Mouse (Mus musculus): ENCODE measurements at regions not wholly inside any gene's neighbourhood (a gene's known extent, or its start where the extent isn't known, plus 50 kb on each side); places are given as distances from the start of the nearest gene placed in this dataset.
A peak's percentile ranks its signal among the peaks of the same experiment; 100 is the strongest.

DNA sequence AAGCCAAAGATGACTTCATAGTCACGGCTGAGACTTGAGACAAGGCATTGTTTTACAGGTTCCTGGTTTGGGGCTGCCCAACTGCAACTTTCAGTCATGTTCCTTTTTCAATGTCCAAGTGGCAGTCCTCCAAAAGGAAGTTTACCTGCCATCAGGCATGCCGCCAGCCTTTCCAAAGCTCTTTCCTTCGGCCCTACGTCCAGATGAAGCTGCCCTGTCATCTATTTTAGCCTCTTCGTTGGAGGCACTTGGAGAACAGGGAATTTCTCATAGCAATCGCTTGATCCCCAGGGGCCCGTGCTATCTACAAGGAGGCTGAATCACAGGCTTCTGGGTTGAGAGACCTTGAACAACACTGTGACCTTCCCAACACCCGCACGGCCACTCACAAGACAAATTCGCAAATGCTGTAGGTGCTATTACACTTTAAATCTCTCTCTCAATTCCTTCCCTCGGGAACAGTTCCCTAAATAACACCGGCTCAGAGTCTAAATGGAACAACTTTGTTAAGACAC lies 468.4 kb downstream of the Efna5 start:
- no peak for DNase-seq

DNA sequence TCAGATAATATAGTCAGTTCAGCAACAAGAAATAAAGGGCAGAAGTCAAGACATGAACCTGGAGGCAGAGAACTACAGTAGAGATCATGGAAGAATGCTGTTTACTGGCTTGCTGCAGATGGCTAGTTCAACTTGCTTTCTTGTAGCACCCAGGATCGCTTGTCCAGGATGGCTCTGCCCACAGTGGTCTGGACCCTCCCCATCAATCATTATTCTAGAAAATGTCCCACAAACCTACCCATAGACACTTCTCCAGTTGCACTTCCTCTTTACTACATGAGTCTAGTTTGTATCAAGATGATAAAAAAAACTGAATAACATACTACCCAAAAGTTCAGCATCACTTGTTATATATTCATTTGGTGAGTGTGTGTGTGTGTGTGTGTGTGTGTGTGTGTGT lies 477.4 kb downstream of the Efna5 start:
- no peak for DNase-seq

DNA sequence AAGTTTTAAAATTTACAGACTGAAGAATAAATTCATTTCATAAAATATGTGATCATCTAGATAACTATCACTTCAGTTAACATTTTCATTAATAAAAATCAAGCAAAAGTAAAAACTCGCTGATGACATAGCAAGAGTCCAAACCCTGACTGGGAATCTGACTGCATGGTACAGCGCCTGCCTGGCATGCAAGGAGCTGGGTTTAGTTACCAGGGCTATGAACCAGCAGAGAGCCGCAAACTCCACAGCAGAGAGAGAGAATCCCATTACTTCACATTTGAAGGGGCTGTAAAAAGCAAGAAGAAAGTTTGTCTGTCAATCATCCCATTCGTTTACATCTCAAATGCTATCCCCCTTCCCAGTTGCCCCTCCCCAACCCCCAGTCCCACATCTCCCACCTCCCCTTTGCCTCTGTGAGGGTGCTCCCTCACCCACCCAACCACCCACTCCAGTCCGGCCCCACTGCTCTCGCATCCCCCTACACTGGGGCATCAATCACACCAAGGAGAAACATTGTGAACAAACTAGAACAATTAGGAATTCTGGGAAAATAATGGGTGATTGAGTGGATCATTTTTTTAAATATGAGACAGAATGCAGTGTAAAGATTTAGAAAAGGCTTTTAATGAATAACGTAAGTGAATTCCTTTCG lies 487.6 kb downstream of the Efna5 start:
- no peak for DNase-seq

GRCm38 (mm10) chr17:62384053-62384452 lies 497.1 kb downstream of the Efna5 start:
- DNase-seq: no peak

DNA sequence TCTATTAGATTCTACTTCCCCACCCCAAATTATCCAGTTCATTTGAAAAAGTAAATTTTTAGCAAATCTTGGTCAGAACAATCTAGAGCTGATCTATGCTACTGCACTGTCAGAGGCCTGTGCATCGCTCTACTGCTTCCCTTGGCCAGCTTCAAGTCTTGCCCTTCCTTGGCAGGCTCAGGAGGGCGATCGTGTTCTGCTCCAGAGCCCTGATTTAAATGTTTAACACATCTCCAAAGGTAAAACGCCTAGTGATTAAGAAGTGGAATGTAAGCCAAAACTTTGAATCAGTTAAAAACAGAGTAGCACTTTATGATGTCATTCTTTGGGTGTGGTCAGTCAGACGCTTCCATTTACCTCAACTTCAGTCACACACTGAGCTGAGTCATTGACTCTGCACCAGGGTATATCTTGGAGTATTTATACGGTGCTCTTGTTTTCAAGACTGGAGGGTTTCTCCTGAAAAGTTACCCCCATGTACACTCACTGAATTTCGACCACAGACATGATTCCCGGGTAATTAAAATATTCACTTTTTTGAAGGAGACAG lies 502.2 kb downstream of the Efna5 start:
- DNase-seq: no peak

DNA sequence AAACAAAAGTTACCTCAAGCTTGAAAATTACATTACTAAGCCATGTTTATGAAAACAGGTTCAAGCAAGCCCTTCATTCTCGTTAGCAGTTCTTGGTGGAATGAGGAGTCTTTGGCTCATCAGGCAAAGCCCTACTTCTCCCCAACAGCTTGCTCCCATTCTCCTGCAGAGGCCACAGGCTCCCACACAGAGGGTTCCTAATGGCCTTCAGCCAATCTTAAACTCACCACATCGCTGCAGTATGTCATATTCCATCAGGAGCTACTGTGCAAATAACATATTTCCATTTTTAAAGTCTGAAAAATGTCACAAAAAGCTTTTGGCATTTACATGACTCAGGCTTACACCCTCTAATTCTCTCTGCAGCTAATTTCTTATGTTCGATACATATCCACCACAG lies 512.0 kb downstream of the Efna5 start:
- no peak for DNase-seq

GRCm38 (mm10) chr17:62367937-62368336 lies 513.2 kb downstream of the Efna5 start:
- DNase-seq: no peak

GRCm38 (mm10) chr17:62358323-62358722 lies 522.8 kb downstream of the Efna5 start:
- no peak for DNase-seq

DNA sequence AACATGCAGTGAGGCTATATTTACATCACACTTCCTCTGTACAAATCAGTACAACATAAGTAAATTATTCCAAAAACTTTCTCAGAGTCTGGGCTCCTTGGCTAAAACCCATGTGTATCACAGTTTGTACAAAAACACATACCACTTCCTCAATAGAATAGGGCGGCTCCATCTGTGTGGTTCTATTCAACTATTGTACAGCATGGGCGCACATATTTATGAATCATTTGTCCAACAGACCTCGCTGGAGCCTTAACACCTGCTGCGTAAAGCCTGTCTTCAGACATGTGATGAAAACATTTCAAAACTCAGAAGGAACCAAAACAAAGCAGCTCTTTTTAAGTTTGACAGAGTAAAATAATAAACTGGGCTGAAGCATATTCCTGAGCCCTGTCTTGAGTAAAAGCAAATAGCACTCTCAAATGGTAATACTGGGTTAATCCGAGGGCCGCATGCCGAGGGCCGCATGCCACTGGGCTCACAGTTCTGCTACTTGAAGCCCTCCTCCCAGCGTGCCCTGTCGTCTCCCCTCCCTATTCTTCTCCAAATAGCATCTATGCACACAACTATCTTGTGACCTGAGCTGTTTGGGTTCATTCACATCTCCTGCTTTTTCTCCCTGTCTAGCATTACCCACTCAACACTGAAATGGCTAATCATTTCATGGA lies 543.1 kb downstream of the Efna5 start:
- no peak for DNase-seq

GRCm38 (mm10) chr17:62330226-62330625 lies 550.9 kb downstream of the Efna5 start:
- DNase-seq: no peak

DNA sequence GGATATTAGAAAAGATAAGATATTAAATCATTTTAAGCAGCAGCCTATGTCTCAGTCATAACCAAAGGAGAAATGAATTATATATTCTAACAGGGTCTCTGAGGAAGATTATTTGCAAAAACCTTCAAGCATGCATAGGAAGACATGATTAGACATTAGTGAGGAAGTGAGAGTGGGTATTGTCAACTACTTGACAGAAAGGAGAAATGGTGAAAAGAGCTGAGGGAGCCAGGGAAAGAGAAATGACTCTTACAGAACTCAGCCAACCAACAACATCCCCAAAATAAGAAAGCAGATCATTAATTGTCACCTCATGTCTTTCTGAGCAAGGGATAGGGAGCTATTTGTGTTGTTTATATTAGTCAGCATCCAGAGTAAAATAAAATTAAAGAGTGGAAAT lies 554.3 kb downstream of the Efna5 start:
- no peak for DNase-seq

DNA sequence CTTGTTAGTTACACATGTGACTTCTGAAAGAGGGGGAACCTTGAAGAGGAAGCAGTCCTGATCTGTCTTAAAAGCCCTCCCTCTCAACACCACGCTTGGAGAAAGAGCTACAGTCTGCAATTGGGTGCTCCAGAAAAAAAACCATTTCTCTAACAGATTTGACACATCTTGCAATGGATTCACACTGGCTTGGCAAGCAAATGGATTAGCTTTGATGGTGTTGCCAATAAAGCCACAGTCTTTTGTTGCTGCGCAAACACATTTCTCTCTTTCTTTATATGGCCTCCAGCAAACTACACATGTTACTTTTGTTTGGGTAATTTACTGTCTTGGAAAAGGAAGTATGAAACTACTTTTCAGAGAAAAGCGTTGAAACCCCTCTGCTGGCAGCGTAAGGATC lies 562.1 kb downstream of the Efna5 start:
- DNase-seq: peak; percentile 18

- no peak for DNase-seq
These were observed 571.1 kb downstream of the Efna5 start for GRCm38 (mm10) chr17:62310059-62310458.

DNA sequence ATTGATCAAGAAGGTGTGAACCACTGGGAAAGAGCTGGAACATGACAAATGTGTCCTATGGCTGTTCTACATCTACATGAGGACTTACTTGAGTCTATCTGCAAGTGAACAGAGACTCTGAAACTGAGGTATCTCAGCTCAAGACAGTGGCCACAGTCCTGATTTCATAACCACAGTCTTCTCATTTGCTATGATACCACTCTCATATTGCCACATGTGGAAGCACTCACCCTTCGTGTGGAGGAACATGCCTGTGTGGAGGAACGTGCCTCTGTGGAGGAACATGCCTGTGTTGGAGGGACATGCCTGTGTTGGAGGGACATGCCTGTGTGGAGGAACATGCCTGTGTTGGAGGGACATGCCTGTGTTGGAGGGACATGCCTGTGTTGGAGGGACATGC lies 574.0 kb downstream of the Efna5 start:
- no peak for DNase-seq

DNA sequence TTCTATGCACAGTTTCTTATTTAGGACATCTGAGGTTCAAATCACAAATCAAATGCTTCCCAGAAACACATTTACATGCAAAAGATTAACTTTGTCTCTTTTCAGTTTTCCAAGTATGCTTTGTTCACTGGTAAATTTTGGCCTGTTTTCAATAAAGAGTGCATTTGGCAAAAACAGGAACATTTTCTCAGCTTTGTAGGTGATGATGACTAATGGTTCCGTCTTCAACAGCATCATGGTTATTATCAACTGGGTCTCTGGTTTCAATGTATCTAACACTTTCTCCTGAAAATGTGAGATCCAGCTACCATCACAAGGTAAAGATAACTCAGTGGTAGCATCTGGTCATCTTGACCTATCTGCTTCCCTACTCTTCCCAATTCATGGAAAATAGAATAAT lies 574.6 kb downstream of the Efna5 start:
- DNase-seq: no peak

DNA sequence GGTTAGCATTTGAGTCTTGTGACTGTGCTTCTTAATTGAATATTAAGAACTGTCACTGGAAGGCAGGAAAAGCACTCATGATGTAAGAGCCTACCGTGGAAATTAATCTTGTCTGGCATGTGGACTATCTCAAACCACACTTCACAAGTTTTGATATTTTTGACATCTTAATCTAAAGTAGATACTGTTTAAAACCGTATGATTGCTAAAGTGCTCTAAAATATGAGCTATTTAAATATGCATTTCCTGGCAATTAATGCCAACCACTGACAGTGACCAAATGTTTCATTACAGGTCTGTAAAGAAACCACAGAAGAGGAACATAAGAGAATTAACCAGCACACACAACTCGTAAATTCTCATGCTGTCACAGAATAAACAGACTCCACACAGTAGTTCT lies 576.0 kb downstream of the Efna5 start:
- no peak for DNase-seq

- DNase-seq: no peak
These were observed 577.0 kb downstream of the Efna5 start for GRCm38 (mm10) chr17:62304073-62304472.

- DNase-seq: no peak
These were observed 581.2 kb downstream of the Efna5 start for GRCm38 (mm10) chr17:62299875-62300274.

DNA sequence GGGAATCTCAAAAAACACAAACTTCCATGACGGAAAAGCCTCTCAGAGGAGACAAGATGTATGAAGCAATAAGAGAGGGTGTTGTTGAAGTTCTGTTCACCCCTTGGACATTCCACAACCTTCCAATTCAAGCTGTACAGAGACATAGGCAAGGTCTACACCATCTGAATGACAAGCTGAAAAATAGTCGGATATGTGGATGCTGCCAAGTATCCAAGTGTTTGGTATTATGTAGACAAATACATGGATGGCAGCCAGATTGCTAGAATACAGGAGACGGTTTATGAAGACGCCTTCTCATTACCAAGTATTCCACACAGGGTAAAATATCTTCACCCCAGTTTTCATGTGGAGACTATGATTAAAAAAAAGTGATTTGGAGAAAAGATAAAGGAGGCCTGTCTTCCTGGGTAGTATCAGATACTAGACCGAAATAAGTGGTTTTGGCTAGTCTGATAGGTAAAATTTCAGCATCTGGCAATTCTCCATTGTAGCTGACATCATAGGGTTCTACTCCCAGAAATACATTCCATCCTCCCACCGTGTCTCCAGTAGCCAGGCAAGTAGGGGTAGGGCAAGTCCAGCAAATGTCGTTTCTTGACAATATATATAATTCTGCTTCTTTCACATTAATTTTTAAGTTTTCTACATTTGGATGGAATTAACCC lies 583.6 kb downstream of the Efna5 start:
- peak; percentile 10 for DNase-seq

GRCm38 (mm10) chr17:62295412-62295811 lies 585.7 kb downstream of the Efna5 start:
- DNase-seq: no peak

- no peak for DNase-seq
These were observed 588.4 kb downstream of the Efna5 start for GRCm38 (mm10) chr17:62292703-62293102.

DNA sequence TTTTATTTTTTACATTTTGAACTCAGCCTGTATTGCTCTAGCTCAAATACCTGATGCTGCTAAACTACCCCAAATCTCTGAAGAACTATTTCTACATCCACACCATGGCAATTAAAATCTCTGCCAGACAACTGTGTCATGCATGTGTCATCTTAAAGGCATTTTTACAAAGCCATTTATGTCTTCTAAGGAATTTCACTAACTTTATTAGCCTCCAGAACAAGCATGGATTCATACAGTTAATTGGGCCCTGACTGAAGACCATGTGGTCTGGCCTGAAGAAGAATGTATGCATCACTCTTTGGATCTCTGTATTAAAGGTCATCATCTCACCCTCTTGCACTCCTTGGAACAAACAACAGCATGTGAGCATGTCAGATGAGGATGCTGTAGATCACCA lies 593.5 kb downstream of the Efna5 start:
- DNase-seq: no peak

- DNase-seq: no peak
These were observed 594.0 kb downstream of the Efna5 start for GRCm38 (mm10) chr17:62287127-62287526.
